Mouse (Mus musculus) lung, postnatal 0 days (tissue): ENCODE data around the gene Tmem115. TPM values are rescaled to one million over a fixed set of nuclear protein-coding genes. Genes with fewer than 3 reads are reported as not detected.

ENCODE experiments used
- ATAC-seq: fragments of 200-750 bp; cut with Nextera tagmentation; 2 replicates; pipeline ENCODE4 v1.8.0; 2017; ENCODE audit warnings: moderate library complexity
- DNase-seq: peaks from one replicate; pipeline ENCODE4 v3.0.0-alpha.2; 2016; ENCODE audit warnings: low spot score
- H3K27ac ChIP-seq: fragments of 300-500 bp; sonication (generic); 2 replicates; pipeline ENCODE4 v1.5.1; 2014; ENCODE audit warnings: antibody characterized with exemption, mild to moderate bottlenecking, low read length, mixed read lengths
- H3K27me3 ChIP-seq: fragments of 300-500 bp; sonication (generic); replicated peaks from 2 replicates; pipeline ENCODE4 v1.6.1; 2014; ENCODE audit warnings: low read length, mixed read lengths; ENCODE audit not compliant: insufficient read depth
- H3K36me3 ChIP-seq: fragments of 300-500 bp; sonication (generic); 2 replicates; pipeline ENCODE4 v1.6.1; 2014; ENCODE audit warnings: low read length, mixed read lengths; ENCODE audit not compliant: insufficient read depth
- H3K4me1 ChIP-seq: fragments of 300-500 bp; sonication (generic); 2 replicates; pipeline ENCODE4 v1.6.1; 2014; ENCODE audit warnings: antibody characterized with exemption, low read depth, low read length, mixed read lengths; ENCODE audit not compliant: insufficient read depth
- H3K4me2 ChIP-seq: fragments of 300-500 bp; sonication (generic); replicated peaks from 2 replicates; pipeline ENCODE4 v1.6.1; 2014; ENCODE audit warnings: low read depth, mild to moderate bottlenecking, low read length, moderate library complexity, mixed read lengths
- H3K4me3 ChIP-seq: fragments of 300-500 bp; sonication (generic); 2 replicates; pipeline ENCODE4 v1.5.1; 2014; ENCODE audit warnings: low read depth, low read length
- H3K9ac ChIP-seq: fragments of 300-500 bp; sonication (generic); replicated peaks from 2 replicates; pipeline ENCODE4 v1.6.1; 2014; ENCODE audit warnings: low read depth, mild to moderate bottlenecking
- H3K9me3 ChIP-seq: fragments of 300-500 bp; sonication (generic); 2 replicates; pipeline ENCODE4 v1.6.1; 2016; ENCODE audit warnings: low read length, mixed read lengths
- CTCF ChIP-seq: IDR thresholded peaks from 2 replicates; pipeline ENCODE4 v1.5.1; 2016; ENCODE audit warnings: antibody characterized with exemption, mild to moderate bottlenecking
- EP300 ChIP-seq: IDR thresholded peaks from 2 replicates; pipeline ENCODE4 v1.6.1; 2016; ENCODE audit warnings: antibody characterized with exemption, mild to moderate bottlenecking, control low read depth
- WGBS: fragments of 180-500 bp; shearing (Covaris S2); extraction: QIAGEN DNeasy Blood & Tissue Kit; methylation state at CpG from one replicate; pipeline ENCODE4 v1.1.7; 2014; 5-methylcytosine and 5-hydroxymethylcytosine counted together
- polyA plus RNA-seq: library from polyadenylated mRNA; unstranded; fragments of >200 nt; fragmentation: Nextera tagmentation; extraction: Ambion mirVana; gene quantifications from 2 replicates; pipeline ENCODE4 v1.2.1, GENCODE M21; 2015

Gene Tmem115
- polyA plus RNA-seq, 1 experiment from 2014 or later, result 48.5 TPM

- Histone ChIP-seq H3K4me1 (no peaks in the 10 kb centered on the region), H3K27ac (no peak overlapping the region), H3K9me3 (no peaks in the 10 kb centered on the region), H3K9ac (no peak overlapping the region), H3K4me2 (no peak overlapping the region), H3K27me3 (no peaks in the 10 kb centered on the region), H3K4me3 (no peak overlapping the region), H3K36me3 (no peaks in the 10 kb centered on the region)
- TF ChIP-seq CTCF, result no peak
- no peak for TF ChIP-seq EP300
- 68% methylated on average over 6 of the region's 6 CpGs for WGBS
- DNase-seq (no peak), ATAC-seq (no peak)
Observed at GRCm38 (mm10) chr9:107490625-107491024, 43.1 kb upstream of the Tmem115 start.

GRCm38 (mm10) chr9:107493511-107493910 is 40.2 kb upstream of the Tmem115 start:
- no peaks in the 10 kb centered on the region for H3K27me3 ChIP-seq
- no peaks in the 10 kb centered on the region for H3K9me3 ChIP-seq
- H3K4me1 ChIP-seq, result no peaks in the 10 kb centered on the region
- no peaks in the 10 kb centered on the region for H3K36me3 ChIP-seq
- DNase-seq (no peak), ATAC-seq (no peak)
- 33% methylated on average over 1 of the region's 1 CpGs for WGBS
- H3K9ac ChIP-seq, result no peak overlapping the region
- H3K4me2 ChIP-seq, result no peak overlapping the region
- no peak overlapping the region for H3K4me3 ChIP-seq
- TF ChIP-seq EP300, result no peak
- H3K27ac ChIP-seq, result no peak overlapping the region

GRCm38 (mm10) chr9:107494238-107494637 is 39.5 kb upstream of the Tmem115 start:
- H3K27ac ChIP-seq, result no peak overlapping the region
- no peak for ATAC-seq

GRCm38 (mm10) chr9:107496359-107496758 is 37.4 kb upstream of the Tmem115 start:
- ATAC-seq (no peak), DNase-seq (no peak)
- H3K9ac ChIP-seq, result no peak overlapping the region
- H3K27ac ChIP-seq, result no peak overlapping the region
- H3K27me3 ChIP-seq, result no peaks in the 10 kb centered on the region
- H3K4me1 ChIP-seq, result no peaks in the 10 kb centered on the region
- 64% methylated on average over 3 of the region's 3 CpGs for WGBS
- no peak overlapping the region for H3K4me3 ChIP-seq
- H3K4me2 ChIP-seq, result no peak overlapping the region
- TF ChIP-seq EP300, result no peak
- no peak for TF ChIP-seq CTCF
- no peaks in the 10 kb centered on the region for H3K9me3 ChIP-seq
- H3K36me3 ChIP-seq, result no peaks in the 10 kb centered on the region

More at GRCm38 (mm10) chr9:107494238-107494637, 39.5 kb upstream of the Tmem115 start:
- no peak overlapping the region for H3K4me2 ChIP-seq
- DNase-seq, result no peak
- no peaks in the 10 kb centered on the region for H3K9me3 ChIP-seq
- TF ChIP-seq EP300, result no peak
- TF ChIP-seq CTCF, result no peak
- H3K4me1 ChIP-seq, result no peaks in the 10 kb centered on the region
- no peak overlapping the region for H3K4me3 ChIP-seq
- no peaks in the 10 kb centered on the region for H3K27me3 ChIP-seq
- no peak overlapping the region for H3K9ac ChIP-seq
- 76% methylated on average over 12 of the region's 12 CpGs for WGBS
- H3K36me3 ChIP-seq, result no peaks in the 10 kb centered on the region

- 82% methylated on average over 3 of the region's 3 CpGs for WGBS
- no peak for ATAC-seq
- TF ChIP-seq CTCF (no peak), EP300 (no peak)
Observed at GRCm38 (mm10) chr9:107500708-107501286, 32.9 kb upstream of the Tmem115 start.

GRCm38 (mm10) chr9:107502131-107502846 is 31.5 kb upstream of the Tmem115 start:
- H3K36me3 ChIP-seq, result no peaks in the 10 kb centered on the region
- H3K9ac ChIP-seq, result no peak overlapping the region
- TF ChIP-seq CTCF (no peak), EP300 (no peak)
- H3K27me3 ChIP-seq, result no peaks in the 10 kb centered on the region
- H3K4me2 ChIP-seq, result no peak overlapping the region
- no peak for DNase-seq
- no peak for ATAC-seq
- H3K4me1 ChIP-seq, result no peaks in the 10 kb centered on the region
- no peak overlapping the region for H3K27ac ChIP-seq
- H3K9me3 ChIP-seq, result no peaks in the 10 kb centered on the region
- H3K4me3 ChIP-seq, result no peak overlapping the region
- WGBS, result 80% methylated on average over 12 of the region's 12 CpGs

More at GRCm38 (mm10) chr9:107500708-107501286, 32.9 kb upstream of the Tmem115 start:
- no peak overlapping the region for H3K27ac ChIP-seq
- no peaks in the 10 kb centered on the region for H3K36me3 ChIP-seq
- H3K9me3 ChIP-seq, result no peaks in the 10 kb centered on the region
- no peak for DNase-seq
- H3K4me2 ChIP-seq, result no peak overlapping the region
- no peaks in the 10 kb centered on the region for H3K4me1 ChIP-seq
- H3K9ac ChIP-seq, result no peak overlapping the region
- H3K27me3 ChIP-seq, result no peaks in the 10 kb centered on the region
- H3K4me3 ChIP-seq, result no peak overlapping the region
